Mouse (Mus musculus): ENCODE measurements around the gene Gprasp2.
A peak's percentile ranks its signal among the peaks of the same experiment; 100 is the strongest.
"Not testable (repeated sequence)": the region's sequence is repeated elsewhere in the genome, so short reads cannot be mapped to it uniquely, and the experiment has no call there.

Gprasp2 gene

GRCm38 (mm10) chrX:135838521-135839360 is at the start of gene Gprasp2:
Gene Gprasp2 (plus strand): TSS chrX:135839034.
- DNase-seq, result peak; percentile 30

GRCm38 (mm10) chrX:135791536-135791935 is 47.3 kb upstream of the Gprasp2 start:
- no peak for DNase-seq

DNA sequence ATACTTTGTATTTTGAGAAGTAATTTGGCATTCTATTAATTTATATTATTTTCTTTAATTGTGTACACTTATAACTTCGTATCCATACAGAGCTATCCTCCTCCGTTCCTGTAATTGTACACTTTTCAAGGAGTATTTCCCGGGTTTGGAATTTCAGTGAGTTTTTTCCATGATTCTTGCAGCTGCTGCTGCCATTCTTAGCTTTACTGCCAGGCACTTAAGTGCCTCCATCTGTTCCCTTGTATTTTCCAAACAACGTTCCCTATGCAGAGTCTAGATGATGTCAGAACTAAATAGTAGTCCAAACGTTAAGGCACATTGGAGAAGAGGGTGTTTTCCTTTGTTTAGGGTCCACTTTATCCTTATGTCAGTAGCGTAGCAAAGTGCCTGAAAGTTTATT is 46.5 kb upstream of the Gprasp2 start:
- DNase-seq, result no peak

GRCm38 (mm10) chrX:135795591-135796304 is 43.1 kb upstream of the Gprasp2 start:
- peak; percentile 55 for DNase-seq

- not testable (repeated sequence) for DNase-seq
Measured at GRCm38 (mm10) chrX:135796305-135797211, 42.3 kb upstream of the Gprasp2 start.

DNA sequence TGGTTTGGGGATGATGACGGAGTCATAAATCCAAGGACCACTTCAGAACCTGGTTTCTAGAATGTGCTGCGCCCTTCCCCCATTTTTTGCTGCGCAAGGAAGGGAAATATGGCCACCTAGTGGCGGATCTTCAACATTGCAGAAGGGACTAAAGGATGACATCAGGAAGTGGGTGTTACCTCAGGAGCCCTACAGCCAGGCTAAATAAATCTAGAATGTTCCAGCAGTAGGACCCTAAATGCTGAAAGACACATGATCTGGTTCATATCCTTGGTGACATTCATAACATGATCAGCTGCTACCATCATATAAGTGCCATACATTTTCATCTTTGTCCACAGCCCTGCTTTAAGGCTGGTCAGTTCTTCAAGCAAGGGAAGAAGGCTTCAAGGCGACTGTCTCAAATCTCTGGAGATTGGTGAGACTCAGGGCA is 41.6 kb upstream of the Gprasp2 start, which contains the start of gene Bhlhb9:
Bhlhb9 (plus strand) TSS at position 383 of the 433 bp plus-strand sequence.
- DNase-seq, result peak; percentile 36

- no peak for DNase-seq
Measured at GRCm38 (mm10) chrX:135804149-135804548, 34.7 kb upstream of the Gprasp2 start.

DNA sequence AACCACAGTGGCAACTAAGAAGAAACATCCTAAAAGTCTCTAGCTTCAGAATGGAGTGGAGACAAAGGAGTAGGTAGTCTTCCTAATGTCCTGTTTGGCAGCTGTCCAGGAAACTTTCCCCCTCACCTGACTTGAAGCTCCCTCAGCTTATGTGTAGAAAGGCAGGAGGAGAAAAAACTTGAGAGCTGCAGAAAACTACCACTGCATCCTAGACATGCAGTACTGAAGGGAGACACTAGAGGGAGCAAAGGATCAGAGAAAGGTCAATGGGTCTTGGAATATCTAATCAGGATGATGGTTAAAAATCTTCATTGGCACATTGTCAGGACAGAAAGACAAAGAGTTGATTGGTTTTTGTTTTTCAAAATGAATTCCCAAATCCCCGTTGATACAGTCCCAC is 33.1 kb upstream of the Gprasp2 start:
- no peak for DNase-seq

GRCm38 (mm10) chrX:135835896-135836295 is 2.9 kb upstream of the Gprasp2 start:
- DNase-seq, result not testable (repeated sequence)

GRCm38 (mm10) chrX:135837896-135838295 is 938 bp upstream of the Gprasp2 start:
- DNase-seq, result no peak

GRCm38 (mm10) chrX:135839397-135840391 is 860 bp downstream of the Gprasp2 start:
- peak; percentile 12 for DNase-seq

GRCm38 (mm10) chrX:135866806-135867205 is 28.0 kb downstream of the Gprasp2 start:
- not testable (repeated sequence) for DNase-seq

- no peak for DNase-seq
Measured at GRCm38 (mm10) chrX:135876679-135877078, 37.8 kb downstream of the Gprasp2 start.

DNA sequence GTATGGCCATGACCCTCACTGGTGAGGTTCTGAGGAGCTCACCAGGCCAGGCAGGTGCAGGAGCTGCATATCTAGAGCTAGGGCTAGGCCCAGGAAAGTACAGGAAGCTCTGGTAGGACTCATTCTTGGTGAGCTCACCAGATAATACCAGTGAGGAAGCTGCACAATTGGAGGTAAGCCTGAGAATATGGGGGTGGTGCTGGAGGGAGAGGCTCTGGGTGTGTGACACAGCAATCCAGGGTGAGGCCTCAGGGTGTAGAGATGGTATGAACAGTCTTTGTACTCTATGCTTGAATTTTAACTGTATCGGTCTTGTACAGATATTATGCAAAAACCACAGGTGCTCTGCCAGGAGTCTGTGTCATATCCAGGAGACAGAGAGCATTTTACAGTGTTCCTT is 40.8 kb downstream of the Gprasp2 start:
- DNase-seq, result no peak

- DNase-seq, result peak; percentile 74
Measured at GRCm38 (mm10) chrX:135885411-135886233, 46.8 kb downstream of the Gprasp2 start.

GRCm38 (mm10) chrX:135886234-135886585 is 47.4 kb downstream of the Gprasp2 start:
- peak; percentile 15 for DNase-seq

All from liver (tissue).